Mouse (Mus musculus): ENCODE measurements at regions not wholly inside any gene's neighbourhood (a gene's known extent, or its start where the extent isn't known, plus 50 kb on each side); places are given as distances from the start of the nearest gene placed in this dataset.

DNA sequence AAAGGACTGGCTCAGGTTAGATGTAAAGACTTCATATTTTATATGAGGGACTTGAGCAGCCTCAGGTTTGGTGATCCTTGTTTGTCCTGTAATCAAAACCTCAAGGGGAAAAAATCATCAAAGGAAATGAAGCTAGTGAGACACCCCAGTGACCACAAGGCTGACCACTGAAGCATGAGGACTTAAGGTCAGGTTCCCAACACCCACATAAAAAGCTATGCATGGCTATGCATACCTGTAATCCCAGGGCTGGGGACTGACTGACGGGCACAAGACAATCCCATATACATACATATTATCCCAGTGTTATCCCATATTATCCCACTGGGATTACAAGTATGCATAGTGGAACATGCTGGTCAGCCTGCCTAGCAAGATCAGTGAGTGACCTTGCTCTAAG, 467.5 kb upstream of the Pou3f3 start:
- Histone ChIP-seq H3K4me3 (ENCODE audit: low read depth, low read length) (no peak overlapping the region), H3K4me1 (ENCODE audit: control insufficient read depth, insufficient read depth, low read length) (no peaks in the 10 kb centered on the region), H3K9ac (replicated peaks; ENCODE audit: low read length) (no peak overlapping the region), H3K36me3 (replicated peaks; ENCODE audit: control insufficient read depth, insufficient read depth, low read depth, low read length) (no peaks in the 10 kb centered on the region), H3K9me3 (replicated peaks; ENCODE audit: control insufficient read depth, low read length) (no peaks in the 10 kb centered on the region), H3K27me3 (ENCODE audit: control insufficient read depth, insufficient read depth, low read length) (no peaks in the 10 kb centered on the region), H3K4me2 (ENCODE audit: low read depth, low read length) (no peak overlapping the region), H3K27ac (replicated peaks; ENCODE audit: low read depth, low read length) (no peak overlapping the region)
- DNase-seq (ENCODE audit: low spot score) (no peak), ATAC-seq (replicated peaks; ENCODE audit: insufficient number of reproducible peaks, low FRiP score, low TSS enrichment, low read depth) (no peak)
- WGBS, result 95% methylated on average over 1 of the region's 1 CpGs

DNA sequence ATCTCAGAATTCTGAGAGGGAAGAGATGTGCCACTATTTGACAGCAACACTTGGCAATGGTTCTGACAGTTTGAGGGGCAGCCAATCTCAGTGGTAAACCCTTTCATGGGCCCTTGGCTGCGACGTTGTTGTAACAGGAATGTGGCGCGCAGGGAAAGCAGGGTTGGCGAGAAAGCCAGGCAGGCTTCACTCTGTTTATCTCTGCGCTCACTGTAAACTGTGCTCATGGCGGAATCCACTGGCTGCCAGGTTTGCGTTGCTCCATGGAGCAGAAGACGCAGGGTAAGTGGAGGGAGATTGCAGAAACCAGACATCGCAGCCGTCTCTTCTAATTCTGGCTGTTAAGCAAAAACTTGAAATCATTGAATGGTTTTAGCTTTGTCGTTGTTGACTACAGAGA, 465.9 kb upstream of the Pou3f3 start:
- WGBS, result 75% methylated on average over 12 of the region's 12 CpGs
- no peak for ATAC-seq (replicated peaks; ENCODE audit: insufficient number of reproducible peaks, low FRiP score, low TSS enrichment, low read depth)
- no peaks in the 10 kb centered on the region for H3K36me3 ChIP-seq (replicated peaks; ENCODE audit: control insufficient read depth, insufficient read depth, low read depth, low read length)
- DNase-seq (ENCODE audit: low spot score), result no peak
- no peak overlapping the region for H3K4me2 ChIP-seq (ENCODE audit: low read depth, low read length)
- no peak overlapping the region for H3K9ac ChIP-seq (replicated peaks; ENCODE audit: low read length)
- H3K9me3 ChIP-seq (replicated peaks; ENCODE audit: control insufficient read depth, low read length), result no peaks in the 10 kb centered on the region
- no peaks in the 10 kb centered on the region for H3K27me3 ChIP-seq (ENCODE audit: control insufficient read depth, insufficient read depth, low read length)
- no peak overlapping the region for H3K27ac ChIP-seq (replicated peaks; ENCODE audit: low read depth, low read length)
- H3K4me1 ChIP-seq (ENCODE audit: control insufficient read depth, insufficient read depth, low read length), result no peaks in the 10 kb centered on the region
- H3K4me3 ChIP-seq (ENCODE audit: low read depth, low read length), result no peak overlapping the region

DNA sequence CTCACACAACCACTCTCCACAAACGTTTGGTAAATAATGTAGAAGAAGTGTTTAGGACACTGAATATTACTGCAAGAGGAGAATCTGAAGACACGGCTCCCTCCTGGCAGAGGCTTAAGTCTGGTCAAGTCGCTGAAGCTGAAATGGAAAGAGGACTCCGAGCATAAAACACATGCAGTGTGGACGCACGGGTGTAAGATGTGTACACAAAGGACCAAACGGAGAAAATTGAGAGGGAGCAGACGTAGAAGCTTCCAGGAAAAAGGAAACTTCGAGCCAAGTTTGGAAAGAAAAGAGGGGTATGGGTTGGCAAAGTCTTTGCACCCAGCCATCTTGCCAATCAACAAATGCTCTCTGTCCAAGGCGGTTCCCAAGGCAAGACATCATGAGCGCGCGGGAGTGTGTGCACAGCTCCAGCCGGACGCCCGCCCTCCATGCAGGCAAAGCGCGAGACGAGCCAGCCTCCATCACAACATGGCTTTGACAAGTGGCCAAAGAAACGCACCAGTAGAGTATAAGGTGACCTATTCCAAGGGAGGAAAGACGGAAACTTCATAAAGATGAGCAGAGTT, 465.0 kb upstream of the Pou3f3 start:
- ATAC-seq (replicated peaks; ENCODE audit: insufficient number of reproducible peaks, low FRiP score, low TSS enrichment, low read depth), result no peak
- H3K4me3 ChIP-seq (ENCODE audit: low read depth, low read length), result no peak overlapping the region
- no peak overlapping the region for H3K9ac ChIP-seq (replicated peaks; ENCODE audit: low read length)
- DNase-seq (ENCODE audit: low spot score), result no peak
- no peak overlapping the region for H3K27ac ChIP-seq (replicated peaks; ENCODE audit: low read depth, low read length)
- H3K4me1 ChIP-seq (ENCODE audit: control insufficient read depth, insufficient read depth, low read length), result no peaks in the 10 kb centered on the region
- no peaks in the 10 kb centered on the region for H3K9me3 ChIP-seq (replicated peaks; ENCODE audit: control insufficient read depth, low read length)
- no peak overlapping the region for H3K4me2 ChIP-seq (ENCODE audit: low read depth, low read length)
- H3K36me3 ChIP-seq (replicated peaks; ENCODE audit: control insufficient read depth, insufficient read depth, low read depth, low read length), result no peaks in the 10 kb centered on the region
- no peaks in the 10 kb centered on the region for H3K27me3 ChIP-seq (ENCODE audit: control insufficient read depth, insufficient read depth, low read length)
- 91% methylated on average over 21 of the region's 21 CpGs for WGBS

DNA sequence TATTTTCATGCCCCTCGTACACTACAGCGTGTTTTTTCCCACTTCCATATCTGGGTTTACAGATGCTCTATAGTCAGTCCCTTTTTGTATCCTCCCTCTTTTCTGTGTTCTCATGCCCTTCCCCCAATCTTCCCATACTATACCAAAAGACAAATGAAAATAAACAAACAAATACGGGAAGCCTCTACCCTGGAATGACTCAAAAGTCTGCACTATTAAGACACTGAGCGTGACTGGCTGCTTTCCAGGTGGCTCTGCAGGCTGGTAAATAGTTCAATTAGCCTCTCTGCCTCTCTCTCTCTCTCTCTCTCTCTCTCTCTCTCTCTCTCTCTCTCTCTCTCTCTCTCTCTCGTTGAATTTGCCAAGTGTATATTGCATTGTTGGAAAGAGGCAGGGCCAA, 464.5 kb upstream of the Pou3f3 start:
- no peak overlapping the region for H3K9ac ChIP-seq (replicated peaks; ENCODE audit: low read length)
- no peak overlapping the region for H3K4me2 ChIP-seq (ENCODE audit: low read depth, low read length)
- no peak overlapping the region for H3K27ac ChIP-seq (replicated peaks; ENCODE audit: low read depth, low read length)
- H3K27me3 ChIP-seq (ENCODE audit: control insufficient read depth, insufficient read depth, low read length), result no peaks in the 10 kb centered on the region
- no peak overlapping the region for H3K4me3 ChIP-seq (ENCODE audit: low read depth, low read length)
- 68% methylated on average over 5 of the region's 5 CpGs for WGBS
- no peaks in the 10 kb centered on the region for H3K4me1 ChIP-seq (ENCODE audit: control insufficient read depth, insufficient read depth, low read length)
- H3K9me3 ChIP-seq (replicated peaks; ENCODE audit: control insufficient read depth, low read length), result no peaks in the 10 kb centered on the region
- H3K36me3 ChIP-seq (replicated peaks; ENCODE audit: control insufficient read depth, insufficient read depth, low read depth, low read length), result no peaks in the 10 kb centered on the region
- no peak for DNase-seq (ENCODE audit: low spot score)
- no peak for ATAC-seq (replicated peaks; ENCODE audit: insufficient number of reproducible peaks, low FRiP score, low TSS enrichment, low read depth)

DNA sequence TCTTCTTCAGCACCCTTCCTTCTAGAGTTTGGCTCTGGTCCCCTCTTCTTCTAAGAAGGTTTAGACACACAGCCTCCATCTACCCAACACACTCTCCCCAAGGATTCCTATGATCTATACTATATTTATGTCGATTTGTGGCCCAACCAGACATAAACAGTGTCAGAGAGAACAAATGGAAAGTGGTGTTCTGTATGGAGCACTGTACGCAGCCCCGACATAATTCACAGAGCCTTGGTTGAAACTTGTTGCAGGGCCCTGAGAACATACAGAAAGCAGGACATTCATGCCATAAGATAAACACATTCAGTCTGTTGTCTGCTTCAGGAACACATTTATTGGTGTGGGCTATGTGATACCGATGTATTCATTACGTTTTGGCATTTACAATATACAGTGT, 463.7 kb upstream of the Pou3f3 start:
- Histone ChIP-seq H3K36me3 (replicated peaks; ENCODE audit: control insufficient read depth, insufficient read depth, low read depth, low read length) (no peaks in the 10 kb centered on the region), H3K9ac (replicated peaks; ENCODE audit: low read length) (no peak overlapping the region), H3K4me2 (ENCODE audit: low read depth, low read length) (no peak overlapping the region), H3K27me3 (ENCODE audit: control insufficient read depth, insufficient read depth, low read length) (no peaks in the 10 kb centered on the region), H3K4me1 (ENCODE audit: control insufficient read depth, insufficient read depth, low read length) (no peaks in the 10 kb centered on the region), H3K4me3 (ENCODE audit: low read depth, low read length) (no peak overlapping the region), H3K9me3 (replicated peaks; ENCODE audit: control insufficient read depth, low read length) (no peaks in the 10 kb centered on the region), H3K27ac (replicated peaks; ENCODE audit: low read depth, low read length) (no peak overlapping the region)
- 88% methylated on average over 5 of the region's 5 CpGs for WGBS
- DNase-seq (ENCODE audit: low spot score), result no peak
- ATAC-seq (replicated peaks; ENCODE audit: insufficient number of reproducible peaks, low FRiP score, low TSS enrichment, low read depth), result no peak

DNA sequence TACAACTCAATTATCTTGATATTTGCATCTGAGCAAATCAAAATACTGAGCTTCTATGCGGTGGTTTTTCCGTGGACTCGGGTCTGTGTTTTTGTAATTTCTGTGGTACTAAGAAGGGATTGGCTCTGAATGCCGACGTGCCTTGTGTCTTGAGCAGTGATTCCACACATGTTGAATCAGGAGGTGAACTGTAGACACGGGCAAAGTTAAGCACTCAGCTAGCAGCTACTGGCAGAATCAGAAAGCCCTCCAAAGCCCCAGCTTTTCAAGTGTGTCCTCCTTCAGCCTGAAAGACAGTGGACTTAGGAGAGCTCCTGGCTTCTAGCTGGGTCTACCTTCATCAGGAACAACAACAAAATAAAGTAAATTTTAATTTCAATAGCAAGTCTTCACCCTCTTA, 462.9 kb upstream of the Pou3f3 start:
- 71% methylated on average over 6 of the region's 6 CpGs for WGBS
- H3K27ac ChIP-seq (replicated peaks; ENCODE audit: low read depth, low read length), result no peak overlapping the region
- no peaks in the 10 kb centered on the region for H3K36me3 ChIP-seq (replicated peaks; ENCODE audit: control insufficient read depth, insufficient read depth, low read depth, low read length)
- H3K9me3 ChIP-seq (replicated peaks; ENCODE audit: control insufficient read depth, low read length), result no peaks in the 10 kb centered on the region
- H3K9ac ChIP-seq (replicated peaks; ENCODE audit: low read length), result no peak overlapping the region
- no peak overlapping the region for H3K4me2 ChIP-seq (ENCODE audit: low read depth, low read length)
- H3K4me3 ChIP-seq (ENCODE audit: low read depth, low read length), result no peak overlapping the region
- no peak for DNase-seq (ENCODE audit: low spot score)
- ATAC-seq (replicated peaks; ENCODE audit: insufficient number of reproducible peaks, low FRiP score, low TSS enrichment, low read depth), result no peak
- H3K4me1 ChIP-seq (ENCODE audit: control insufficient read depth, insufficient read depth, low read length), result no peaks in the 10 kb centered on the region
- no peaks in the 10 kb centered on the region for H3K27me3 ChIP-seq (ENCODE audit: control insufficient read depth, insufficient read depth, low read length)

DNA sequence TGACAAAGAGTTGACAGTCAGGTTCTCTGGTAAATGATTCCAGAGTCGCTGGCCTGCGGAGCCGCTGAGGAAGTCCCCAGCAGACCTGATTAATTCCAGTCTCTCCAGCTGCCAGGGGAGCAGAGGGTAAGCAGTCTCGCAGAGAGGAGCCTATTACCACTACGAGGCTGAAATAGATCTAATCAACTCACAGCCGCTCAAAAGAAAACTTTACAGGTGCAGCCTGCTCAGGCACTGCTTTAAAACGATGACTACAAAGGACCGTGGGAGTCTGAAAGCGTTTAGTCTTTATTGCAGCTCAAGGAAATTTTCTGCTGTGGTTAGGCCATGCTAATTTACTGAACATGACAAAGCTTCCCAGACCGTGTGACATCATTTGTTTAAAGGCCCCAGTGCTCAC, 462.3 kb upstream of the Pou3f3 start:
- H3K27me3 ChIP-seq (ENCODE audit: control insufficient read depth, insufficient read depth, low read length), result no peaks in the 10 kb centered on the region
- H3K9me3 ChIP-seq (replicated peaks; ENCODE audit: control insufficient read depth, low read length), result no peaks in the 10 kb centered on the region
- 11% methylated on average over 10 of the region's 10 CpGs for WGBS
- H3K4me2 ChIP-seq (ENCODE audit: low read depth, low read length), result no peak overlapping the region
- H3K4me1 ChIP-seq (ENCODE audit: control insufficient read depth, insufficient read depth, low read length), result no peaks in the 10 kb centered on the region
- no peak overlapping the region for H3K27ac ChIP-seq (replicated peaks; ENCODE audit: low read depth, low read length)
- no peak overlapping the region for H3K9ac ChIP-seq (replicated peaks; ENCODE audit: low read length)
- DNase-seq (ENCODE audit: low spot score), result peak; percentile 75
- no peaks in the 10 kb centered on the region for H3K36me3 ChIP-seq (replicated peaks; ENCODE audit: control insufficient read depth, insufficient read depth, low read depth, low read length)
- peak; percentile 81; the same call in 1 of the 2 replicates for ATAC-seq (replicated peaks; ENCODE audit: insufficient number of reproducible peaks, low FRiP score, low TSS enrichment, low read depth)
- no peak overlapping the region for H3K4me3 ChIP-seq (ENCODE audit: low read depth, low read length)

DNA sequence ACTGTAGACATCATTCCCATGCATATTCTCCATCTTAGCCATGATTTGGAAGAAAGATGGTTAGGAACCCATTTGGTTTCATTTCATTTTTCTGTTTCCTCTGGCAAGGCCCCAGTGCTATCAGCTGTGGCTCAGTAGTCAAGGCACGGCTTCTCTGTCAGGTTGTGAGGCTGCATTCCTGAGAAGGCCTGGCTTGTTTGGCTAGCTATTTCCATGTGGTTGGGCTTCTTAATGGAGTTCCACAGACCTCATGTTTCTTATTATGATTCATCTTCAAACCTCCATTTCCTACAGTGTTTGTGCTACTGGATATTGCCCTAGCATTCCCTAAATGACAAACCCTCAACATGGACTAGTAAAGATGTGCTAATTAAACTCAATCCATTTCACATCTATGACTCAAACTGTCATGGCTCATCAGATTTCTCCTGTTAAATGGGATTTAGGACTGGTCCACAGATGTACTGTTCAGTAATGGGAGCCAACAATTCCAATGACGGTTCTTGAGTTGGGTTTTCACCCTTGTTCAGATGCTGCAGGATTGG, 459.0 kb upstream of the Pou3f3 start:
- Histone ChIP-seq H3K36me3 (replicated peaks; ENCODE audit: control insufficient read depth, insufficient read depth, low read depth, low read length) (no peaks in the 10 kb centered on the region), H3K4me1 (ENCODE audit: control insufficient read depth, insufficient read depth, low read length) (no peaks in the 10 kb centered on the region), H3K27ac (replicated peaks; ENCODE audit: low read depth, low read length) (no peak overlapping the region), H3K9ac (replicated peaks; ENCODE audit: low read length) (no peak overlapping the region), H3K4me3 (ENCODE audit: low read depth, low read length) (no peak overlapping the region), H3K27me3 (ENCODE audit: control insufficient read depth, insufficient read depth, low read length) (no peaks in the 10 kb centered on the region), H3K4me2 (ENCODE audit: low read depth, low read length) (no peak overlapping the region), H3K9me3 (replicated peaks; ENCODE audit: control insufficient read depth, low read length) (no peaks in the 10 kb centered on the region)
- DNase-seq (ENCODE audit: low spot score) (no peak), ATAC-seq (replicated peaks; ENCODE audit: insufficient number of reproducible peaks, low FRiP score, low TSS enrichment, low read depth) (no peak)
- 75% methylated on average over 2 of the region's 2 CpGs for WGBS
